Mouse (Mus musculus) testis, adult 2 months (tissue): Measurements from ENCODE around the gene Nrxn2.

Experiments used
- CTCF ChIP-seq: fragments of 200-500 bp; IDR thresholded peaks from 2 replicates; pipeline ENCODE4 v1.5.1; 2012; ENCODE audit warnings: low read depth, mild to moderate bottlenecking, inconsistent platforms, low read length, moderate library complexity; ENCODE audit not compliant: control insufficient read depth, insufficient read depth, insufficient replicate concordance
- POLR2A ChIP-seq: fragments of 200-500 bp; IDR thresholded peaks from 2 replicates; pipeline ENCODE4 v1.6.1; 2012; ENCODE audit warnings: low read depth, mild to moderate bottlenecking, inconsistent platforms, low read length, moderate library complexity; ENCODE audit not compliant: control insufficient read depth

DNA sequence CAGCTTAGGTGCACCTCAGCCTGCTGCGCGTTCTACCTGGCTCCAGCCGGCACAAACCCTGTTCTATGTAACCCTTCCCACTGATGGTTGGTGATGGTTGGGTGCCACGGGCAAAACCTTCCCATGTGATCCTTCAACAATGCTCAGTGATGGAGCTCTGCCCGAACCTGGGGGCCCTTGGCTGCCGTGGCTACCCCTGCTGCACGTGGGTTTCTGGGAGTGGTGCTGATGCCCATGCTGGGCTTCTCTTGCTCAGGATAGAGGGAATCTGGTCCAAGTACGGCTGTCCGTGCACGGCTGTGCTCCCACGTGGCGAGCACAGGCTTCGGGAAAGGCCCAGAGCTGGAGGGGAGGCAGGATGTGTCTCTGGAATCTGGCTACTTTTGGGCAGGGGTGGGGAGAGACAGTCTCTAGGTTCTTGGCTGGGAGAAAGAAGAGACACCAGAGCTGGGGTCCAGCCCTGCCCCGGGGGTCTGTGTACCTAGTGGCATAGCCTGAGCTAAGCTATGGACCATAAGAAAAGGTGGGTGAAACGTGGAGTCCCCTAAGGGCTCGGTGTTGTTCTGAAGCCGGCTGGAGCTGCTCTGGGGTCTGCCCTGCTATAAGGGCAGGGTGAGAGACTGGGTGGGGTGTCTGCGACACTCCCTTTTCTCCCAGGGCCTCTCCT, 76.1 kb downstream of the Nrxn2 start:
- TF ChIP-seq CTCF (no peak), POLR2A (no peak)
